Mouse (Mus musculus) urinary bladder, postnatal 10 days (tissue): ENCODE measurements around the gene Gabrd.

Source experiments
- DNase-seq: peaks from one replicate; pipeline ENCODE4 v3.0.0; 2022; ENCODE audit warnings: low spot score

Gene Gabrd

DNA sequence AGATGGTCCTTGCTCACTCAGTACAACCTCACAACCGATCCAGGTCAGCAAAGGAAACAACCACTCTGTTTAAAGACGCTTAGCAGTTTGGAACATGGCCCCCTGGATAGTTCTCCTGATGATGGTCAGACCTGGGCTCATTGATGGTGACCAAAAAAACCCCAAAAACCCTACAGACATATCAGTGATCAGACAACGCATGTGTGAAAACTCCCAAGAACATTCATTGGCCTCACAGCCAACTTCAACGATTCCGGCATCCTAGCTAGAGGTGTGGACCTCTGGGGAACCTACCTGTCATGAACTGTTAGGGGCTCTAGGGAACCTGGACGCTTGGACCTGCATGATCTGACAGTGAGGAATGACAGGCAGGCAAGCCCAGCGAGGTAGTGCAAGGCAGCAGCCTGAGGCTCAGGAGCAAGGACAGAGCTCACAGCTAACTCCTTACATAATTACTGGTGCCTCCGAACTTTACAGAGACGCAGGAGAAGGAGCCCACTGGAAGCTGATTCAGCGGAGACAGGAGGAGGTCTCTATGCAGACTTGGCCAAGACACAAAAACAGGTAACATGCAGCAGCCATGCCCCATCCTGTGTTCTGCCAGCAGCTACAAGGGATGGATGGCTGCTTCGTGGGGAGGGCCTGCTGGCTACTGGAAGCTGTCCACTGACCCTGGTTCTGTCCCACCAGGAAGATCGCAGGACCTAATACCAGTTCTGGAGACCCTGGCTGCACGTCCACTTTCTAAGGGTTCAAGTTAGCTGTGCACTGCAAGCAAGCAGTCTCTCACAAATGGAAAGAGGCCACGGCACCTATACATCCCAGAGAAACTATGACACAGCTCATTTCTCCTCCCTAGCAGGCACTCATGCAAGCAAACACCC is 54.3 kb downstream of the Gabrd start:
- no peak for DNase-seq

DNA sequence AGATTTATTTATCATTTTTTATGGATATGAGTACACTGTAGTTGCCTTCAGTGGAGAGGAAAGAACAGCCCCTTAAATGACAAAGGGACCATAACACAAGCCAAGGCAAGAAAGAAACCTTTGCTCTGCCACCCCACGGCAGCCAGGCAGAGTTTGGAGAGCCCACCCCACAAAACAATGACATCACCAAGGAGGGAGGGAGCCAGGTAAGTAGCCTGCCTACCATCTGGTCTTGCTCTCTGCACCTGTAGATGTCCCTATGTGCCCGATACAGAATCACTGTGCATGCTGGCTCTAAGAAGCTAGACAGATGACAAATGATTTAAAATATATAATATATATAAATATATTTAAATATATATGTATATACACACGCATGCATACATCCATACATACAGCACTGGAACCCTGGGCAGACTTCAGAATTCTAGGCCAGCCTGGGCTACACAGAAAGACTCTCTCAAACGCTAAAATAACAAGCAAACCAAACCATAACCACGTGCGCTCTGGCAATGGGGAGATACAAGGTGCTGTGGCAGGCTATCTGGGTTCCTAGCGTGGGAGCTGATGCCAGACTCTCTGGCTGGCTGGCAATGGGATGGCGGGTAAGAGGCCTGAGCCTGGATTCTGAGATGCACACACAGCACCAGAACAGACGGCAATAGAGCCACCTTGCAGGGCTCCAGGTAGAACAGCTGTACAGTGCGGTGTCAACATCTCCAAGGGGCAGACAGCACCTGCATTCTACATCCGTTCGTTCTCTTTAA is 61.4 kb downstream of the Gabrd start:
- DNase-seq: no peak
